Mouse (Mus musculus): ENCODE data around the gene Fgf12. TPM values are rescaled to one million over a fixed set of nuclear protein-coding genes. Genes with fewer than 3 reads are reported as not detected.

The Fgf12 gene
- polyA plus RNA-seq, 1 experiment: 0.19 TPM

GRCm38 (mm10) chr16:28626259-28626658 is 126.6 kb downstream of the Fgf12 start:
- DNase-seq (ENCODE audit: low read depth, low spot score): no peak
- 82% methylated on average over 6 of the region's 6 CpGs for WGBS

GRCm38 (mm10) chr16:28625689-28626088 is 127.2 kb downstream of the Fgf12 start:
- DNase-seq (ENCODE audit: low read depth, low spot score): no peak
- WGBS: 50% methylated on average over 5 of the region's 5 CpGs

GRCm38 (mm10) chr16:28614412-28614811 is 138.5 kb downstream of the Fgf12 start:
- WGBS: 73% methylated on average over 3 of the region's 3 CpGs
- no peak for DNase-seq (ENCODE audit: low read depth, low spot score)

- no peak for DNase-seq (ENCODE audit: low read depth, low spot score)
- 13% methylated on average over 3 of the region's 3 CpGs for WGBS
These were observed 141.9 kb downstream of the Fgf12 start for GRCm38 (mm10) chr16:28610940-28611339.

- 81% methylated on average over 1 of the region's 1 CpGs for WGBS
- DNase-seq (ENCODE audit: low read depth, low spot score): no peak
These were observed 149.7 kb downstream of the Fgf12 start for GRCm38 (mm10) chr16:28603155-28603554.

DNA sequence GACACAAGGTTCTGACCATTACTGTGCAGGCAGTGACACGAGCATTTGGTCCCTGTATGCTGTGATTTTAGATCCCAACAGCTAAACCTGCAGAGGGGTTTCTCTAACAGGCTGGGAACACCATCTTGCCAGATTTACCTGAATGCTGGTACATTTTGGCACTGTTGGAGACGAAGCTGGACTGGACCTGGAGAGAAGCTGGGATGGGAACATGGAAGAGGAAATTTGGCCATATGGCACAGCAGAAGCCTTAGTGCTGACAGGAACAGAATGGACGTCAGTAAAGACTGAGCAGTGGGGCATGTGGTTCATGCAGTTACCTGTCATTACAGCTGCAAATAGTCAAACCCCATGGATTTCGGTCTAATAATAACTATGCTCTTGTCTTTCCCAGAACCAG is 151.1 kb downstream of the Fgf12 start:
- no peak for DNase-seq (ENCODE audit: low read depth, low spot score)
- WGBS: 68% methylated on average over 4 of the region's 4 CpGs

GRCm38 (mm10) chr16:28596112-28596511 is 156.8 kb downstream of the Fgf12 start:
- WGBS: 86% methylated on average over 13 of the region's 13 CpGs
- DNase-seq (ENCODE audit: low read depth, low spot score): no peak

DNA sequence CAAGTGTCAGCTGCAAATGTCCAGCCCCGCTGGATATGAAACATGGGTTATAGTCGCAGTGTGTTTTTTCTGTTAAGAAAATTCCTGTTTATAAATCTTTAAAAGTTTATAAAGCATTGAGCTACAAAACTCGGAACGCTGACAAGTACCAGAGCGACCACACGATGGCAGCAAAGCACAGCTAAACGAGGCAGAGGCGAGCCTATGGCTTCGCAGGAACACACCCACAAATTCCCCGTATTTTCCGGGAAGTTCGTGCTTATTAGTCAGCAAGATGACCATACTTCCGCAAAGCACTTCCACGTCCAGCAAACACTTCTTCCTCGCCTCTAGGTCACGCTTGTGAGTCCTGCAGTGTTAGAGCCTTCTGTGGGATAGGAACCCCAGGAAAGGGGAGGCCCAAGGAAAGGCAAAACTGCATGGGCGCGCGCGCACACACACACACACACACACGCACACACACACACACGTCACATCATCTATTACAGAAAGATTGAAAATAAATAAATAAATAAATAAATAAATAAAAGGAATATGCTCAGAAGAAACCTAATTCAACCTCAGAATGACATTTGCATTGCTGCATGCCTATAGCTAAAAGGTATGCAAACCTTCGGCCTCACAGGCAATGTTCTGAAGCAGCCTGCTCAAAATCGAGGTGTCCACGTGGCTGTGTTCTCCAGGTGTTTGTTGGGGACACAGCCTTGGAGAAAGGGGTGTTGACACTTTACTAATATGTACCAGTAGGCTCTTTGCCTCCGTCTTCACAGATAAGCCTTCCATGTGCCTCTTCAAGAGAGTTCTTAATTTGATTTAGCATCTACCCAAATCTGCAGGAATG is 159.6 kb downstream of the Fgf12 start:
- DNase-seq (ENCODE audit: low read depth, low spot score): peak; percentile 21
- 24% methylated on average over 26 of the region's 26 CpGs for WGBS

DNA sequence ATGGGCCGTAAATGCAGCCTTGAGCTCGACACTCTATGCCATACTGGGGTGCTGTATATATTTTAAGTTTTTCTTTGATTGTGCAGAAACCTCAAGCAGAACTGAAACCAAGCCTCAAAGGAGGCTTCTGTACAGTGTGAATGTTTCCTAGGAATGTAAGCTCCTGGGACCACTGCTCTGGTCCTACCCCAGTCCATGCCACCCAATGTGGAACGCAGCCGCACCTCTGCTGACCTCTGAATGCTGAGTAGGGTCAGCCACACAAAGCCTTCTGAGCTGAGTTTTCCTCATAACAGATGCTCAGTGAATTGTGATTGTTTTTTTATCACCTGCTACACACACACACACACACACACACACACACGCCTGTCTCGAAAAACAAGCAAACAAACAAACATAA is 160.4 kb downstream of the Fgf12 start:
- WGBS: 88% methylated on average over 6 of the region's 6 CpGs
- no peak for DNase-seq (ENCODE audit: low read depth, low spot score)

- DNase-seq (ENCODE audit: low read depth, low spot score): no peak
- WGBS: 69% methylated on average over 9 of the region's 9 CpGs
These were observed 161.3 kb downstream of the Fgf12 start for GRCm38 (mm10) chr16:28591583-28591982.

GRCm38 (mm10) chr16:28572212-28572611 is 180.7 kb downstream of the Fgf12 start:
- WGBS: 33% methylated on average over 3 of the region's 3 CpGs
- no peak for DNase-seq (ENCODE audit: low read depth, low spot score)

DNA sequence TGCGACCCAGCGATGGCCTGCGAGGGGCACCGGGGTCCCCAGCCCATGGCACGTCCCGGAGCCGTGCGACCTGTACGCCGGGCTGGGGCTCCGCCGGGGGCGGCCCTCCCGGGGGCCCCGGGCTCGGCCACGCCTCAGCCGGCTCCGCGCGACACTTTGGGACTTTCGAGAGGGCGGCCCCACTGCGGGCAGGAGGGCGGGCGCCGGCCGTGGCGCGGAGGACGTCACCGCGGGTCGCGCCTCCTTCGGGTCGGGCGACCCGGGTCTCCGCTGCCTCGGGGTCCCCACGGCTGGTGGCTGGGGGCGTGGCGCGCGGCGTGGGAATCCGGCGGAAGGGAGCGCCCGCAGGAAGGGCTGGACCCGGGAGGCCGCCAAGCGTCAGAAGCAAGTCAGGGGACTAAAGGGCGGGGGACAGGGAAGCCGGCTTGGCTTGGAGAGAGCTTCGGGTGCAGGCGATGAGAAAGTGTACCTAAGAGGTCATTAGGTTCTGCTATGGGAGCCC is 188.1 kb downstream of the Fgf12 start:
- 1% methylated on average over 53 of the region's 58 CpGs for WGBS
- no peak for DNase-seq (ENCODE audit: low read depth, low spot score)

DNA sequence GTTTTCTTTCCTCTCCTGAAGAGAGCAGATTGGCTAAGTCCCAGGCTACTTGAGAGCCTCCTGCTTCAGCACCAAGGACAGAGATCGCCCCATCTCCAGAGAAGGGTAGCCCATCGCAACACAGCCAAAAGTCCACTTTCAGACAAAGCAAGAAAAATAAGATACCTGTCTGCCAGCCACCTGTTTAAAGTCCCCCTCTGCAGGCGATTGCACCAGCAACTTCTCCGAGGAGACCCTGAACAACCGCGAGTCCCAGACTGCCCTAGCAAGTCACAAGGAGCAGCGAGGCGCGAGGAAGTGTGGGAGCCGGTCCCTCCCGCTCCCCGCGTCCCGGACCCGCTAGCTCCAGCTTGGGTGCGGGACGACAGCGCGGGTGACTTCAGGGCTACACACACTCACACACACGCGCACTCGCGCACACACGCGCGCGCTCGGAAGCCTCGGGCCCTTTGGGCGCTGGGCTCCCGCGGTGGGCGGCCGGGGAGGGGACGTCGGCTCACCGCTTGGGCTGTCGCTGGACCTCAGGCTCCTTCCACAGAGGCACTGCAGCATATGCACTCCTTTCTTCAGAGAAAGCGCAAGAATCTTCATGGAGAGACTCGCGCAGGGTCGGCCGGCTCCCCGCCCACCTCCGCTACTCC is 188.7 kb downstream of the Fgf12 start:
- WGBS: 5% methylated on average over 45 of the region's 45 CpGs
- no peak for DNase-seq (ENCODE audit: low read depth, low spot score)

DNA sequence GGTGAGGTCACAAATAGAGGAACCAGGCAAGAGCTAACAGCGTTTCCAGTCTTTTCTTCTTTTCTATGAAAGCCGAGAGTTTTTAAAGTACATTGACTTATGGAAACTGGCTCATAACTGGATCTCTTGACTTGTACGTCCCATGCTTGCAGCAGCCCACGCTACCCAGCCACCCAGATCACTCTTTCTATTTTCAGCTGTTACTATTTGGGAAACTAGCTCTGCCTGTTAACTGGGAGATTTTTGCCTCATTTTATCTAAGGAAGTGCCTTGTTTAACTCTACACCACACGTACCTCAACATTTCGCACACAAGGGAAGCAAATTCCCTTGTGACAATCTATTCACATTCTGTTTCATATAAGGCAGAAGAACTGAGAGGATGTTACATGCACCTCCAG is 190.0 kb downstream of the Fgf12 start:
- 77% methylated on average over 6 of the region's 6 CpGs for WGBS
- DNase-seq (ENCODE audit: low read depth, low spot score): no peak

- DNase-seq (ENCODE audit: low read depth, low spot score): no peak
- 75% methylated on average over 10 of the region's 10 CpGs for WGBS
These were observed 197.6 kb downstream of the Fgf12 start for GRCm38 (mm10) chr16:28555219-28555618.

DNA sequence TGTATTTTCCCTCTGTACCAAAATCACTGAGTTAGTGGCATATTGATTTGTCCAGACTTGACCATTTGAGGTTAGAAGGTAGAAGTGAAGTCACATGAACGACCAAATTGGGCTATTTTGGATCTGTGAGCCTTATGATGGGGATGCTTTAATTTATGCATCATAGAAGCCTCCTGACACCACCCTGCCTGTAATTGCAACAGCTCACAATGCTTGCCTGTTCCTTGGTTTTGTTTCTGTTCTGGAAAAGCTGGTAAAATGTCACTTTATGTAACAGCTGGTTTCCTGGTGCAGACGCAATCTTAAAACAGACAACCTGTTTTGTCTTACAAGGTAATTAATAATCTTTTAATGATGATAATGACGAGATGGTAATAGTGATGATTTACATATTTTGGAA is 213.4 kb downstream of the Fgf12 start:
- 58% methylated on average over 3 of the region's 3 CpGs for WGBS
- DNase-seq (ENCODE audit: low read depth, low spot score): no peak

- DNase-seq (ENCODE audit: low read depth, low spot score): peak; percentile 36
- 27% methylated on average over 21 of the region's 21 CpGs for WGBS
These were observed 235.0 kb downstream of the Fgf12 start for GRCm38 (mm10) chr16:28517596-28518524.

- DNase-seq (ENCODE audit: low read depth, low spot score): no peak
- 27% methylated on average over 6 of the region's 6 CpGs for WGBS
These were observed 240.4 kb downstream of the Fgf12 start for GRCm38 (mm10) chr16:28512446-28512845.

GRCm38 (mm10) chr16:28511413-28511812 is 241.5 kb downstream of the Fgf12 start:
- WGBS: 33% methylated on average over 5 of the region's 5 CpGs

More at GRCm38 (mm10) chr16:28511413-28511812, 241.5 kb downstream of the Fgf12 start:
- no peak for DNase-seq (ENCODE audit: low read depth, low spot score)

Measured in large intestine, adult 2 months (tissue).